In the genomic region with DNA sequence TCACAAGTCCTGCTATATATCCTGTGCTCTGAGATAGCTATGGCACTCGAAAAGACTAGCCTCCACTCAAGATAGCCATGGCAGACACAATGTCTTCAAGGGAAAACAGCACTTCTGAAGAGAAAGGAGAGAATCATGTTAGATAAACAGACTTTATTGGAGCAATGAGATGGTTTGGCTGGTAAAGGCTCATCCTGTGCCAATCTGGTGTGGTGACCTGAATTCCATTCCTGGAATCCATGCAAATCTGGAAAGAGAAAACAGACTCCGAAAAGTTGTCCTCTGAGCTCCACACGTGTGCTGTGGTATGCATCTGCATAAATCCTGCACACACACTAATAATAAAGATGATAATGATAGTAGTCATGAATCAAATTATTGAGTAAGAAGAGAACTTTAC, we compare ENCODE assay signal across 14 mouse cellular contexts. TPM values are rescaled to one million over a fixed set of nuclear protein-coding genes. Genes with fewer than 3 reads are reported as not detected.
"Had no signal": no experiment of that assay in that cellular context is flagged by ENCODE, and none has a peak within 500 bp of the region (broad histone marks: within the 10 kb centered on the region; RNA-seq: fewer than 3 reads in every experiment).

No protein-coding gene starts in this region.

- H3K36me3 ChIP-seq: lung, embryonic 15.5 days; midbrain, embryonic 13.5 days; midbrain, embryonic 15.5 days; neural tube, embryonic 12.5 days had no signal

- H3K9me3 ChIP-seq: lung, embryonic 15.5 days; midbrain, embryonic 13.5 days; midbrain, embryonic 15.5 days; neural tube, embryonic 12.5 days had no signal

- H3K4me1 ChIP-seq: lung, embryonic 15.5 days; megakaryocyte, embryonic 14.5 days had no signal

- DNase-seq: lung, adult 2 months; lung, postnatal 14 days; lung, postnatal 36 days; right cerebral cortex, postnatal 14 days; thymus, adult 18-20 months; thymus, postnatal 14 days; thymus, postnatal 36 days had no signal

- H3K4me3 ChIP-seq: lung, embryonic 15.5 days; megakaryocyte, embryonic 14.5 days; midbrain, embryonic 13.5 days; midbrain, embryonic 15.5 days; neural tube, embryonic 12.5 days had no signal

- H3K27me3 ChIP-seq: lung, embryonic 15.5 days; megakaryocyte, embryonic 14.5 days; midbrain, embryonic 13.5 days; midbrain, embryonic 15.5 days; neural tube, embryonic 12.5 days had no signal

- H3K27ac ChIP-seq: lung, embryonic 15.5 days; macrophage; midbrain, embryonic 13.5 days; midbrain, embryonic 15.5 days; neural tube, embryonic 12.5 days had no signal

- ATAC-seq: lung, postnatal 0 days; midbrain, embryonic 13.5 days; midbrain, embryonic 15.5 days had no signal

RNA-seq across cellular contexts. Expression of a gene that starts 48.3 kb away (rescaled TPM):
- polyA plus RNA-seq: macrophage had no signal
